Mouse (Mus musculus): Measurements from ENCODE around the gene Esyt1.

GRCm38 (mm10) chr10:128502341-128502740 lies 23.3 kb downstream of the Esyt1 start:
- no peak for TF ChIP-seq POLR2A (IDR thresholded peaks at IDR 0.05; ENCODE audit: insufficient read length, low read depth)
- no peak for TF ChIP-seq USF1 (IDR thresholded peaks at IDR 0.05; ENCODE audit: low read depth)
- TF ChIP-seq REST (IDR thresholded peaks at IDR 0.05; ENCODE audit: insufficient read depth, insufficient read length), result no peak
- no peak for TF ChIP-seq POLR2AphosphoS2 (IDR thresholded peaks at IDR 0.05; ENCODE audit: insufficient read length, low read depth)
- no peak for TF ChIP-seq TCF12 (IDR thresholded peaks at IDR 0.05; ENCODE audit: insufficient read depth, poor library complexity, severe bottlenecking)
- no peak for TF ChIP-seq MYOD1 (IDR thresholded peaks at IDR 0.05; ENCODE audit: control insufficient read depth in 1 of 3, insufficient read length in 2 of 3, low read depth in 2 of 3)
- TF ChIP-seq MAX (IDR thresholded peaks at IDR 0.05; ENCODE audit: low read depth), result no peak
- TF ChIP-seq MYOG (IDR thresholded peaks at IDR 0.05; ENCODE audit: control insufficient read depth in 1 of 3, insufficient read depth in 1 of 3, insufficient read length in 2 of 3, low read depth in 2 of 3), result no peak
- TF ChIP-seq E2F4 (IDR thresholded peaks at IDR 0.05; ENCODE audit: insufficient read depth), result no peak
